Mouse (Mus musculus): ENCODE data around the gene Gm44965.

GRCm38 (mm10) chr6:48554280-48555103, 39.2 kb upstream of the Gm44965 start, which contains the start of gene Lrrc61:
- TF ChIP-seq POLR2A (IDR thresholded peaks at IDR 0.05; ENCODE audit: borderline replicate concordance, insufficient read depth, low read length) (peak; percentile 94; the same call in 1 of the 2 replicates), CTCF (IDR thresholded peaks at IDR 0.05; ENCODE audit: borderline replicate concordance, insufficient read depth, low read depth, low read length) (no peak)

Data from cerebellum, adult 2 months (tissue).